Mouse (Mus musculus) cerebellum, adult 2 months (tissue): ENCODE results near the gene Hoxc10.

ENCODE experiments used
- CTCF ChIP-seq: fragments of 200-500 bp; IDR thresholded peaks from 2 replicates; pipeline ENCODE4 v1.5.1; 2011; ENCODE audit warnings: low read depth, mild to moderate bottlenecking, control low read depth, low read length, moderate library complexity, borderline replicate concordance; ENCODE audit not compliant: insufficient read depth
- POLR2A ChIP-seq: fragments of 200-500 bp; IDR thresholded peaks from 2 replicates; pipeline ENCODE4 v1.6.1; 2011; ENCODE audit warnings: low read length, control low read depth, borderline replicate concordance; ENCODE audit not compliant: insufficient read depth

DNA sequence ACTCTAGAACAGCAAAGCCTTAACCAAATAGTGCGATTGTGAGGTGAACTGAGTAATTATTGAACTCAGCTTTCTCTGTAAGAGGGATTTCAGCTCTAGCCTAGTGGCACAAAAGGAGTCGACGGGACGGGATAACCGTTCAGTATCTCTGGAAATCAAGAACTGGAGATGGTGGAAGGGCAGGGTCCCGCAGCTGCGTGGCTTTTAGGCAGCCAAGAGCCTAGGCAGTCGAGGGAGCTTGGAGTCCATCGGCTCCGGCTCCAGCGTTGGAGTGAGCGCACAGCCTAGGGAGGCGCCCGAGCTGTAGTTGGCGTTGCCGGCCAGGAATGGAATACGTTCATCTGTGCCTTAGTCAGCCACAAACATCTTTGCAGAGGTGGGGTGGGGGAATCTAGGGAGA is 38.7 kb downstream of the Hoxc10 start:
- TF ChIP-seq POLR2A (no peak), CTCF (no peak)
